Mouse (Mus musculus) embryonic facial prominence, embryonic 12.5 days (tissue): ENCODE results near the gene Gm38392. TPM values are rescaled to one million over a fixed set of nuclear protein-coding genes. Genes with fewer than 3 reads are reported as not detected.
"Not testable (repeated sequence)": the region's sequence is repeated elsewhere in the genome, so short reads cannot be mapped to it uniquely, and the experiment has no call there.

Experiments used
- ATAC-seq: fragments of 200-750 bp; cut with Nextera tagmentation; 2 replicates; pipeline ENCODE4 v1.8.0; 2017; ENCODE audit not compliant: insufficient number of reproducible peaks, insufficient read depth, low FRiP score, low TSS enrichment
- H3K27ac ChIP-seq: fragments of 300-500 bp; sonication (generic); 2 replicates; pipeline ENCODE4 v1.5.1; 2016; ENCODE audit warnings: mild to moderate bottlenecking
- H3K27me3 ChIP-seq: fragments of 300-500 bp; sonication (generic); 2 replicates; pipeline ENCODE4 v1.6.1; 2016; ENCODE audit warnings: mild to moderate bottlenecking, moderate library complexity
- H3K36me3 ChIP-seq: fragments of 300-500 bp; sonication (generic); 2 replicates; pipeline ENCODE4 v1.6.1; 2016; ENCODE audit warnings: mild to moderate bottlenecking
- H3K4me1 ChIP-seq: fragments of 300-500 bp; sonication (generic); 2 replicates; pipeline ENCODE4 v1.6.1; 2016
- H3K4me2 ChIP-seq: fragments of 300-500 bp; sonication (generic); replicated peaks from 2 replicates; pipeline ENCODE4 v1.6.1; 2016; ENCODE audit warnings: mild to moderate bottlenecking, moderate library complexity
- H3K4me3 ChIP-seq: fragments of 300-500 bp; sonication (generic); 2 replicates; pipeline ENCODE4 v1.5.1; 2016; ENCODE audit warnings: mild to moderate bottlenecking
- H3K9ac ChIP-seq: fragments of 300-500 bp; sonication (generic); 2 replicates; pipeline ENCODE4 v1.6.1; 2016; ENCODE audit warnings: mild to moderate bottlenecking, moderate library complexity
- H3K9me3 ChIP-seq: fragments of 300-500 bp; sonication (generic); 2 replicates; pipeline ENCODE4 v1.6.1; 2016; ENCODE audit warnings: mild to moderate bottlenecking, moderate library complexity
- WGBS: fragments of 180-500 bp; shearing (Covaris S2); methylation state at CpG from one replicate; pipeline ENCODE4 v1.1.7; 2016; 5-methylcytosine and 5-hydroxymethylcytosine counted together
- polyA plus RNA-seq: library from polyadenylated mRNA; unstranded; fragments of >200 nt; fragmentation: Nextera tagmentation; extraction: Ambion mirVana; gene quantifications from 2 replicates; pipeline ENCODE4 v1.2.1, GENCODE M21; 2016

Gm38392 gene
- polyA plus RNA-seq, 1 experiment from 2014 or later = not detected

GRCm38 (mm10) chr3:88296561-88297318 is 9.7 kb upstream of the Gm38392 start, which contains the start of the genes Tsacc and Cct3:
Tsacc (minus strand) TSS chr3:88296999.
Cct3 (plus strand) TSS chr3:88297116.
- Histone ChIP-seq H3K9ac (peak within 1 kb of the TSS; percentile 84), H3K27me3 (no peaks in the 10 kb centered on the region), H3K4me1 (peaks cover 14% of the 10 kb centered on the region), H3K4me2 (peak within 1 kb of the TSS; percentile 85), H3K27ac (peak within 1 kb of the TSS; percentile 94), H3K4me3 (peak within 1 kb of the TSS; percentile 78), H3K36me3 (peaks cover 27% of the 10 kb centered on the region), H3K9me3 (no peaks in the 10 kb centered on the region)
- peak; percentile 100 for ATAC-seq
- 1% methylated on average over 44 of the region's 44 CpGs for WGBS

DNA sequence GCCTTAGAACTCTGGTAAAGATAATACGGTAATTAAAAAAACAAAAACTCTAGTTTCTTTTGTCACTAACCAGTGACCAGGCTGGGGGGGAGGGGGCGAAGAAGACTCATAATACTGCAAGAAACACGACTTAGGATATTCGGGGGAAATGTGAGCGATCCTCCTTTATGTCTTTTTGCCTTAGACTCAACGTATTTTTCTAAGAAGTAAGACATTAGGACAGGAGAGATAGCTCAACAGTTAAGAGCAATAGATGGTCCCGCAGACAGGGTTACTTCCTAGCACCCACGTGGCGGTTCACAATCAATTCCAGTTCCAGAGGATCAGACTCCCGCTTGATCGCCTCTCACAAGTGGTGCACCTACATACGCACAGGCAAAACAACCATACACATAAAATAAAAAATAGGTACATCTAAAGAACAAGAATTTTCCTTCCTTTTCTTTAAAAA is 9.1 kb upstream of the Gm38392 start:
- Histone ChIP-seq H3K36me3 (peaks cover 21% of the 10 kb centered on the region), H3K4me2 (peak overlapping the region; percentile 59), H3K4me3 (peak overlapping the region; percentile 78), H3K9ac (peak overlapping the region; percentile 51), H3K27me3 (no peaks in the 10 kb centered on the region), H3K4me1 (peaks cover 14% of the 10 kb centered on the region), H3K27ac (peak overlapping the region; percentile 90), H3K9me3 (no peaks in the 10 kb centered on the region)
- peak; percentile 19; the same call in 1 of the 2 replicates for ATAC-seq
- whole genome bisulfite sequencing = 2% methylated on average over 12 of the region's 12 CpGs

GRCm38 (mm10) chr3:88295272-88295671 is 8.3 kb upstream of the Gm38392 start:
- 78% methylated on average over 1 of the region's 1 CpGs for WGBS
- Histone ChIP-seq H3K36me3 (peaks cover 12% of the 10 kb centered on the region), H3K4me1 (peaks cover 14% of the 10 kb centered on the region), H3K4me2 (peak overlapping the region; percentile 59), H3K4me3 (peak overlapping the region; percentile 78; the same call in 1 of the 2 replicates)
- H3K27me3 ChIP-seq, H3K9me3 ChIP-seq, H3K9ac ChIP-seq, H3K27ac ChIP-seq, ATAC-seq: not testable (repeated sequence)

GRCm38 (mm10) chr3:88291970-88292369 is 5.0 kb upstream of the Gm38392 start:
- H3K4me1 ChIP-seq = 0 out of 2 replicates have a peak, but pooled peaks cover 4% of the 10 kb centered on the region
- H3K4me3 ChIP-seq = no peak overlapping the region
- no peak overlapping the region for H3K27ac ChIP-seq
- WGBS = 52% methylated on average over 4 of the region's 4 CpGs
- no peak overlapping the region for H3K4me2 ChIP-seq
- no peak for ATAC-seq
- H3K9me3 ChIP-seq = no peaks in the 10 kb centered on the region
- no peaks in the 10 kb centered on the region for H3K27me3 ChIP-seq
- no peak overlapping the region for H3K9ac ChIP-seq
- H3K36me3 ChIP-seq = no peaks in the 10 kb centered on the region

DNA sequence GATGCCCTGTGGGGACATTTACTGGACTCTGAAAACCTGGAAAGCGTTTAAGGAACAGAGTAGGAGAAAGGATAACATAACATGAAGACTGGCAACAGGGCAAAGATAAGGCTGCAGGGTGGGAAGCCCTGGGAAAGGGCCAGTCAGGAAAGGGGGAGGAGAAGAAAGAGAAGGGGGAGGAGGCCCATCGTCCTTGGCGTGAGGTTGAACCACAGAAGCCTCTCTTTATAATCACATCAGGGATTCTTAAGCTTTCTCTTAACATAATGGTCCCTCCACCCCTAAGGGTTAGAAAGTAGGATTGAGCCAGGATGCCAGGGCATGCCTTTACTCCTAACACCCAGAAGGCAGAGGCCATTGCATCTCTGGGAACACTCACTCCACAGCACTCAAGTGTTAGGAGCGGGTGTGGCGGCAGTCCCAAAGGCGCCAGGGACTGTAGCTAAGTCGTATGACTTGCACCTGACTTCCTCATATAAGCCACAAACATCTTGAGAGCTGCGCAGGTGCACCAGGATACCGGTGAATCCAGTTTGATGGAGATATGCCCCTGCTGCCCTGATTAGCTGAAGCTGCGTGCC is 1.2 kb upstream of the Gm38392 start:
- H3K4me2 ChIP-seq, ATAC-seq: not testable (repeated sequence)
- WGBS = 88% methylated on average over 10 of the region's 10 CpGs

GRCm38 (mm10) chr3:88285565-88285895 is 1.5 kb downstream of the Gm38392 start:
- H3K4me1 ChIP-seq, H3K4me2 ChIP-seq, H3K9ac ChIP-seq, H3K27me3 ChIP-seq, H3K9me3 ChIP-seq, H3K36me3 ChIP-seq, ATAC-seq, H3K4me3 ChIP-seq, H3K27ac ChIP-seq: not testable (repeated sequence)
- 60% methylated on average over 2 of the region's 2 CpGs for WGBS

More for the DNA sequence above, 1.2 kb upstream of the Gm38392 start:
- not testable (repeated sequence) for H3K4me1 ChIP-seq, H3K36me3 ChIP-seq, H3K4me3 ChIP-seq, H3K9ac ChIP-seq, H3K27ac ChIP-seq, H3K9me3 ChIP-seq, H3K27me3 ChIP-seq

GRCm38 (mm10) chr3:88284815-88285564 is 2.0 kb downstream of the Gm38392 start:
- H3K27me3 ChIP-seq, H3K9me3 ChIP-seq, H3K27ac ChIP-seq, ATAC-seq, H3K4me1 ChIP-seq, H3K4me2 ChIP-seq, H3K9ac ChIP-seq, H3K4me3 ChIP-seq, H3K36me3 ChIP-seq: not testable (repeated sequence)
- 95% methylated on average over 14 of the region's 14 CpGs for WGBS

GRCm38 (mm10) chr3:88281141-88281916 is 5.7 kb downstream of the Gm38392 start:
- not testable (repeated sequence) for ATAC-seq, H3K9ac ChIP-seq, H3K27me3 ChIP-seq, H3K9me3 ChIP-seq, H3K4me3 ChIP-seq, H3K4me1 ChIP-seq, H3K36me3 ChIP-seq, H3K4me2 ChIP-seq, H3K27ac ChIP-seq
- WGBS = 63% methylated on average over 11 of the region's 11 CpGs

DNA sequence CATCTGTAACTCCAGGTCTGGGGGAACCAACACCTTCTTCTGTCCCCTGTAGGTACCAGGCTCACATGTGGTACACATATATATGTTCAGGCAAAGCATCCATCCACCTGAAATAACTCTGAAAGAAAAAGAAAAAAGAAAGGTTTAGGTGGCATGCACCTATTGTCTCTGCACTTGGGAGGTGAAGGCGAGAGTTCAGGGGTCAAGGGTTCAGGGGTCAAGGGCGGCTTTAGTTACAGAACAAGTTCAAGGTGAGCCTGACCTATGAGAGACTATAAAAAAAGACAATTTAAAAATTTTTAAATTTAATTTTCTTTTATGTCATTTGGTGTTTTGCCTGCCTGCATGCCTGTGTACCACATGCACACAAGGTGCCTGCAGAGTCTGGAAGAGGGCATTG is 7.0 kb downstream of the Gm38392 start:
- 91% methylated on average over 2 of the region's 2 CpGs for WGBS
- Histone ChIP-seq H3K36me3 (no peaks in the 10 kb centered on the region), H3K4me2 (no peak overlapping the region), H3K27ac (no peak overlapping the region), H3K4me1 (no peaks in the 10 kb centered on the region), H3K27me3 (no peaks in the 10 kb centered on the region), H3K9ac (no peak overlapping the region), H3K4me3 (no peak overlapping the region), H3K9me3 (no peaks in the 10 kb centered on the region)
- ATAC-seq = no peak

- no peak overlapping the region for H3K4me3 ChIP-seq
- H3K9ac ChIP-seq = no peak overlapping the region
- no peaks in the 10 kb centered on the region for H3K9me3 ChIP-seq
- no peak overlapping the region for H3K4me2 ChIP-seq
- no peaks in the 10 kb centered on the region for H3K36me3 ChIP-seq
- 47% methylated on average over 7 of the region's 7 CpGs for WGBS
- no peaks in the 10 kb centered on the region for H3K27me3 ChIP-seq
- H3K4me1 ChIP-seq = no peaks in the 10 kb centered on the region
- no peak for ATAC-seq
- no peak overlapping the region for H3K27ac ChIP-seq
These were observed 10.4 kb downstream of the Gm38392 start for GRCm38 (mm10) chr3:88276529-88277143.

DNA sequence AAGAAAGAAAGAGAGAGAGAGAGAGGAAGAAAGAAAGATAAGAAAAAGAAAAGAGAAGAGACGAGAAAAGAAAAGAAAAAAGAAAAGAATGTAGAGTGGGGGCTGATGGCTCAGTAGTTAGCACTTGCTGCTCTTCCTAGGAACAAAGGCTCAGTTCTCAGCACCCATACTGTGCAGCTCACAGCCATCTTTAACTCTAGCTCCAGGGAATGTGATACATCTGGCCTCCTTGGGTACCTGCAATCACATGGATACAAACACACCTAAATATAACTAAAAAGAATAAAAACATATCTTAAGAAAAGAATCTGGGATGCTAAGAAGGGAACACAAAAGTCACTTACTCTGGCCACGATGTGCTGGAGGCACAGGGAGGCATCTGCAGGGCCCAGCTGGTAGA is 10.9 kb downstream of the Gm38392 start:
- WGBS = 92% methylated on average over 2 of the region's 2 CpGs
- no peaks in the 10 kb centered on the region for H3K27me3 ChIP-seq
- no peaks in the 10 kb centered on the region for H3K9me3 ChIP-seq
- H3K27ac ChIP-seq = no peak overlapping the region
- H3K9ac ChIP-seq = no peak overlapping the region
- no peaks in the 10 kb centered on the region for H3K4me1 ChIP-seq
- no peak for ATAC-seq
- no peak overlapping the region for H3K4me3 ChIP-seq
- H3K36me3 ChIP-seq = no peaks in the 10 kb centered on the region
- no peak overlapping the region for H3K4me2 ChIP-seq
